Mouse (Mus musculus): ENCODE results near the gene Mecp2. TPM values are rescaled to one million over a fixed set of nuclear protein-coding genes. Genes with fewer than 3 reads are reported as not detected.
"Not testable (repeated sequence)": the region's sequence is repeated elsewhere in the genome, so short reads cannot be mapped to it uniquely, and the experiment has no call there.

Gene Mecp2
- total RNA-seq (2021) = 10 to 100 TPM; 25.6 to 30.4 TPM
- long read RNA-seq, experiment 1, full-length matches to known transcripts = 15 of 26 reads
- long read RNA-seq, experiment 1, partial matches to known transcripts = 0 of 26 reads
- long read RNA-seq, experiment 1, other reads (novel, unspliced or antisense) = 11 of 26 reads
- long read RNA-seq, experiment 2, full-length matches to known transcripts = 17 of 19 reads
- long read RNA-seq, experiment 2, partial matches to known transcripts = 0 of 19 reads
- long read RNA-seq, experiment 2, other reads (novel, unspliced or antisense) = 2 of 19 reads

- DNase-seq; intact Hi-C loops (cut with DNase I; ENCODE audit: low total_unique reads): not testable (repeated sequence)
Observed at GRCm38 (mm10) chrX:74135263-74135662, at the start of gene Mecp2. Mecp2 (minus strand) TSS chrX:74135363.

- no peak for DNase-seq
- intact Hi-C loops (cut with DNase I; ENCODE audit: low total_unique reads) = no loop called here
Observed at GRCm38 (mm10) chrX:74176959-74177358, 41.8 kb upstream of the Mecp2 start, which contains the start of gene Tktl1. Tktl1 (plus strand) TSS chrX:74177259.

GRCm38 (mm10) chrX:74167738-74168137, 32.6 kb upstream of the Mecp2 start, which contains the start of gene Tex28:
Tex28 (minus strand) TSS chrX:74167838.
- no peak for DNase-seq
- intact Hi-C loops (cut with DNase I; ENCODE audit: low total_unique reads) = no loop called here

GRCm38 (mm10) chrX:74127164-74127563, 8.0 kb downstream of the Mecp2 start, which contains the start of gene Opn1mw:
Opn1mw (plus strand) TSS chrX:74127464.
- no peak for DNase-seq
- intact Hi-C loops (cut with DNase I; ENCODE audit: low total_unique reads) = no loop called here

- intact Hi-C loops (cut with DNase I; ENCODE audit: low total_unique reads) = no loop called here
Observed at GRCm38 (mm10) chrX:74124975-74125374, 10.2 kb downstream of the Mecp2 start.

GRCm38 (mm10) chrX:74115511-74115910, 19.7 kb downstream of the Mecp2 start:
- DNase-seq = peak; percentile 46
- intact Hi-C loops (cut with DNase I; ENCODE audit: low total_unique reads) = loop anchor here (10.0 kb wide), 1 partner anchor 299 kb away; no protein-coding TSS in a partner anchor

More at GRCm38 (mm10) chrX:74124975-74125374, 10.2 kb downstream of the Mecp2 start:
- DNase-seq = no peak

GRCm38 (mm10) chrX:74114036-74114435, 21.1 kb downstream of the Mecp2 start:
- intact Hi-C loops (cut with DNase I; ENCODE audit: low total_unique reads) = loop anchor here (10.0 kb wide), 1 partner anchor 301 kb away; no protein-coding TSS in a partner anchor

GRCm38 (mm10) chrX:74108747-74109146, 26.4 kb downstream of the Mecp2 start:
- intact Hi-C loops (cut with DNase I; ENCODE audit: low total_unique reads) = no loop called here
- DNase-seq = no peak

More at GRCm38 (mm10) chrX:74114036-74114435, 21.1 kb downstream of the Mecp2 start:
- no peak for DNase-seq

GRCm38 (mm10) chrX:74105916-74106315, 29.2 kb downstream of the Mecp2 start:
- no peak for DNase-seq
- intact Hi-C loops (cut with DNase I; ENCODE audit: low total_unique reads) = no loop called here

GRCm38 (mm10) chrX:74103457-74104188, 31.5 kb downstream of the Mecp2 start:
- DNase-seq = no peak
- intact Hi-C loops (cut with DNase I; ENCODE audit: low total_unique reads) = no loop called here

GRCm38 (mm10) chrX:74095130-74095529, 40.0 kb downstream of the Mecp2 start:
- DNase-seq = no peak
- intact Hi-C loops (cut with DNase I; ENCODE audit: low total_unique reads) = loop anchor here (10.0 kb wide), 1 partner anchor 70 kb away; the partner anchor contains the start of gene Irak1

GRCm38 (mm10) chrX:74085601-74086038, 49.5 kb downstream of the Mecp2 start:
- intact Hi-C loops (cut with DNase I; ENCODE audit: low total_unique reads) = no loop called here
- DNase-seq = peak; percentile 98

GRCm38 (mm10) chrX:74084946-74085498, 50.1 kb downstream of the Mecp2 start:
- intact Hi-C loops (cut with DNase I; ENCODE audit: low total_unique reads) = no loop called here

GRCm38 (mm10) chrX:74084276-74084837, 50.8 kb downstream of the Mecp2 start:
- intact Hi-C loops (cut with DNase I; ENCODE audit: low total_unique reads) = no loop called here
- DNase-seq = no peak

More at GRCm38 (mm10) chrX:74084946-74085498, 50.1 kb downstream of the Mecp2 start:
- DNase-seq = peak; percentile 83

GRCm38 (mm10) chrX:74070794-74071193, 64.4 kb downstream of the Mecp2 start:
- intact Hi-C loops (cut with DNase I; ENCODE audit: low total_unique reads) = no loop called here
- no peak for DNase-seq

GRCm38 (mm10) chrX:74067891-74068290, 67.3 kb downstream of the Mecp2 start:
- intact Hi-C loops (cut with DNase I; ENCODE audit: low total_unique reads) = no loop called here

GRCm38 (mm10) chrX:74045107-74045506, 90.1 kb downstream of the Mecp2 start:
- intact Hi-C loops (cut with DNase I; ENCODE audit: low total_unique reads) = no loop called here

More at GRCm38 (mm10) chrX:74067891-74068290, 67.3 kb downstream of the Mecp2 start:
- peak; percentile 67 for DNase-seq

GRCm38 (mm10) chrX:74037702-74038375, 97.3 kb downstream of the Mecp2 start:
- DNase-seq = no peak
- intact Hi-C loops (cut with DNase I; ENCODE audit: low total_unique reads) = no loop called here

More at GRCm38 (mm10) chrX:74045107-74045506, 90.1 kb downstream of the Mecp2 start:
- DNase-seq = no peak

GRCm38 (mm10) chrX:74030000-74030399, 105.2 kb downstream of the Mecp2 start:
- no peak for DNase-seq
- intact Hi-C loops (cut with DNase I; ENCODE audit: low total_unique reads) = loop anchor here (10.0 kb wide), 1 partner anchor 65 kb away; no protein-coding TSS in a partner anchor
